Mouse (Mus musculus): ENCODE measurements at regions not wholly inside any gene's neighbourhood (a gene's known extent, or its start where the extent isn't known, plus 50 kb on each side); places are given as distances from the start of the nearest gene placed in this dataset.

DNA sequence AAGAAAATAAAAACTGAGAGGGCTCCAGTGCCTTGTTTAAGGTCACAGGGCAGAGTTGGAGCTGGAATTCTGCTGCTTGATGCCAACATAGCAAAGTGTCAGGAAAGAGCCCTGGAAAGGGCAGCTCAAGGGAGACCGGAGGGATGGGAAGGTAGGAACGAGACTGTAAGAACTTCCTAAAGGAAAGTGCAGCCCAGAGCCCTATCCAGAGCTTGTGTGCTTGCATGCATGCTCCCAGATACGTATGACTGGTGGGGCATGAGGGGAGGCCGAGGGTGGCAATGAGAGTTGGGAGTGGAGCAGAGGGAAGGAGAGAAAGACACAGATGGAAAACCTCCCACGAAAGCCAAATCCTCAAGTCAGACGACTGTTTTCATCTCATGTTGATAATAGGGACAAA is 381.8 kb downstream of the Rps24 start:
- Histone ChIP-seq H3K27me3 (ENCODE audit: control insufficient read depth, insufficient read depth, low read depth, low read length) (no peaks in the 10 kb centered on the region), H3K4me2 (ENCODE audit: low read depth, low read length) (no peak overlapping the region), H3K4me1 (replicated peaks; ENCODE audit: control insufficient read depth, insufficient read depth, low read length) (no peaks in the 10 kb centered on the region; the same call in 1 of the 2 replicates), H3K9me3 (ENCODE audit: control insufficient read depth, low read length) (no peaks in the 10 kb centered on the region), H3K4me3 (ENCODE audit: low read length) (no peak overlapping the region), H3K27ac (ENCODE audit: low read length) (no peak overlapping the region), H3K36me3 (ENCODE audit: control insufficient read depth, insufficient read depth, low read length) (no peaks in the 10 kb centered on the region), H3K9ac (ENCODE audit: low read length) (no peak overlapping the region)
- ATAC-seq (ENCODE audit: low read depth), result no peak
- 66% methylated on average over 6 of the region's 6 CpGs for WGBS

DNA sequence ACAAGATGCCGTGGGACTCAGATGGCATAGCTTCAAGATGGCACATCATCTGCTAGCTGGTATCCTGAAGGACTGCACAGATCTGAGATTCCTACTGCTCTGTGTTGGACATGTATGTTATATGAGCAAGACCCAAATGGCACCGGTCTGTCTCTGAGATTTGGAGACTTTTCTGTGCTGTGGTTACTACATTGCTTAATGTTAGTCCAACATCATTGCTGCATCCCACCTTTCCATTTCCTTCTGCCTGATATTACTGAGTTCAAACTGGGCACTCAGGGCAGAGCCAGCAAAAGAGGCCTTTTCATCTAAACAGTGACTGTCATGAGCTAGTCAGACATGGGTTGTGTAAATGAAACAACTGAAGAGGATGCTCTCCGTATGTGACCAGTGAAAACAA is 383.3 kb downstream of the Rps24 start:
- 84% methylated on average over 3 of the region's 3 CpGs for WGBS
- H3K9me3 ChIP-seq (ENCODE audit: control insufficient read depth, low read length), result no peaks in the 10 kb centered on the region
- H3K27me3 ChIP-seq (ENCODE audit: control insufficient read depth, insufficient read depth, low read depth, low read length), result no peaks in the 10 kb centered on the region
- no peak for ATAC-seq (ENCODE audit: low read depth)
- no peak overlapping the region for H3K4me3 ChIP-seq (ENCODE audit: low read length)
- H3K4me1 ChIP-seq (replicated peaks; ENCODE audit: control insufficient read depth, insufficient read depth, low read length), result no peaks in the 10 kb centered on the region; the same call in 1 of the 2 replicates
- H3K36me3 ChIP-seq (ENCODE audit: control insufficient read depth, insufficient read depth, low read length), result no peaks in the 10 kb centered on the region
- H3K27ac ChIP-seq (ENCODE audit: low read length), result no peak overlapping the region
- no peak overlapping the region for H3K9ac ChIP-seq (ENCODE audit: low read length)
- H3K4me2 ChIP-seq (ENCODE audit: low read depth, low read length), result no peak overlapping the region

DNA sequence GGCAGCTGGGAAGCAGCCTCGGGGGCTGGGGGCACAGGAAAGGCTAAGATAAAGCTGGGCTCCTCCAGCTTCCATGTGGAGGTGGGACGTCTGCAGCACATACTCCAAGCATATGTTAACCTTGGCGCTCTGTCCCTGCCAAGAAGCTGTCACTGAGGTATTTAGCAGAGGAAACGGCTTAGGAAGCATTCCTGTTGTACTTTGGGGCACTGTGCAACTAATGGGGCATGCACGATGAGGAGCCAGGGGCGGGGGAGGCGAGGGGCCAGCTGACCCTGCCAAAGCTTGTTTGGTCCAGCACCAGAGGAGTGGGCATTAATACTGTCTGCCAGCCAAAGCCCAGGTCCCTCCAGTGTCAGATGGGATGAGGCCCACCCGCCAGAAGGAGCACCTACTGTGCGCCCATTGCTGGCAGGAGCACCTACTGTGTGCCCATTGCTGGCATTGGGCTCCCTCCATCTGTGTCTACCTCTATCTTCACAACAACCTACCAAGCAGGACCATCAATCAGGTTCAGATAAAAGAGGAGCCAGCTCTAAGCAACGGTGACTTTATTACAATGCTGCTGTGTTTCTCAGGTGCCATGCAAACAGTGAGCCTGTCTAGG is 384.6 kb downstream of the Rps24 start:
- ATAC-seq (ENCODE audit: low read depth), result no peak
- WGBS, result 56% methylated on average over 10 of the region's 10 CpGs
- H3K36me3 ChIP-seq (ENCODE audit: control insufficient read depth, insufficient read depth, low read length), result no peaks in the 10 kb centered on the region
- H3K4me2 ChIP-seq (ENCODE audit: low read depth, low read length), result no peak overlapping the region
- H3K4me3 ChIP-seq (ENCODE audit: low read length), result no peak overlapping the region
- H3K9me3 ChIP-seq (ENCODE audit: control insufficient read depth, low read length), result no peaks in the 10 kb centered on the region
- H3K27ac ChIP-seq (ENCODE audit: low read length), result no peak overlapping the region
- H3K4me1 ChIP-seq (replicated peaks; ENCODE audit: control insufficient read depth, insufficient read depth, low read length), result no peaks in the 10 kb centered on the region; the same call in 1 of the 2 replicates
- H3K9ac ChIP-seq (ENCODE audit: low read length), result no peak overlapping the region
- H3K27me3 ChIP-seq (ENCODE audit: control insufficient read depth, insufficient read depth, low read depth, low read length), result no peaks in the 10 kb centered on the region

DNA sequence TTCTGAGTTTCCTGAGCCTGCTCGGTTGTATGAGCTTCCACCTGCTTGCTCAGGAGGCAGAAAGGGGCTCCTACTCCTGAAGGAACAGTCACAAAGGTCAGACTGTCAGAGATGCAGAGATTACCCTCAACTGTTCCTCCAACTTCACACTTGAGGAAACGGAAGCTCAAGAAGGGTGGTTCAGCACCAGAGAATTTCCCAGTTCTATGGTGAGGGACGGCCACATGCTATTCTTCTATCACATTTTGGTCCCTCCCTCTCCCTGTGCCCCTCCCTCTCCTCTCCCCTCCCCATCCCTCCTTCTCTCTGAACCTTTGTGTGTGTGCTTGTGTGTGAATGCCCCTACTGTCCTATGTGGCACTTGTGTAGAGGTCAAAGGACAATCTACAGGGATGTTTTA is 386.0 kb downstream of the Rps24 start:
- H3K27ac ChIP-seq (ENCODE audit: low read length), result no peak overlapping the region
- H3K4me3 ChIP-seq (ENCODE audit: low read length), result no peak overlapping the region
- H3K4me2 ChIP-seq (ENCODE audit: low read depth, low read length), result no peak overlapping the region
- ATAC-seq (ENCODE audit: low read depth), result no peak
- no peaks in the 10 kb centered on the region for H3K36me3 ChIP-seq (ENCODE audit: control insufficient read depth, insufficient read depth, low read length)
- WGBS, result 34% methylated on average over 3 of the region's 3 CpGs
- no peaks in the 10 kb centered on the region; the same call in 1 of the 2 replicates for H3K4me1 ChIP-seq (replicated peaks; ENCODE audit: control insufficient read depth, insufficient read depth, low read length)
- H3K9ac ChIP-seq (ENCODE audit: low read length), result no peak overlapping the region
- H3K27me3 ChIP-seq (ENCODE audit: control insufficient read depth, insufficient read depth, low read depth, low read length), result no peaks in the 10 kb centered on the region
- H3K9me3 ChIP-seq (ENCODE audit: control insufficient read depth, low read length), result no peaks in the 10 kb centered on the region

DNA sequence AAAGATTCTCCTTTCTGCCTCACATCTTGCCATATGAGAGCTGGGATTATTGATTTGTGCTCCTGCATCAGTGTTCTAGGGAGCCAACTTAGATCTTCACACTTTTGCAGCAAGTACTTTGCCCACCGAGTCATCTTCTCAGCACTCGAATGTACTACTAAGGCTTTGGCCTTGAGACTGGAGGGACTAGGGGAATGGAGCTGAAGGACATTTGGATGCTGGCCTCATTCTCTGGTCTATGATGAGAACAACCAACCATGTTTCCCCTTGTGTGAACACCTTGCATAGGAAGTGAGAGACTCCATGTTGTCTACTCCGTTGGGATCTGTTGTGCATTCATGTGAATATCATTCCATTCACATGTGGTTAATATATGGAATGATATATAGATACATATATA is 386.5 kb downstream of the Rps24 start:
- no peak for ATAC-seq (ENCODE audit: low read depth)
- H3K9ac ChIP-seq (ENCODE audit: low read length), result no peak overlapping the region
- no peak overlapping the region for H3K4me2 ChIP-seq (ENCODE audit: low read depth, low read length)
- H3K4me1 ChIP-seq (replicated peaks; ENCODE audit: control insufficient read depth, insufficient read depth, low read length), result no peaks in the 10 kb centered on the region; the same call in 1 of the 2 replicates
- H3K27me3 ChIP-seq (ENCODE audit: control insufficient read depth, insufficient read depth, low read depth, low read length), result no peaks in the 10 kb centered on the region
- 90% methylated on average over 3 of the region's 3 CpGs for WGBS
- H3K4me3 ChIP-seq (ENCODE audit: low read length), result no peak overlapping the region
- H3K36me3 ChIP-seq (ENCODE audit: control insufficient read depth, insufficient read depth, low read length), result no peaks in the 10 kb centered on the region
- H3K9me3 ChIP-seq (ENCODE audit: control insufficient read depth, low read length), result no peaks in the 10 kb centered on the region
- no peak overlapping the region for H3K27ac ChIP-seq (ENCODE audit: low read length)

DNA sequence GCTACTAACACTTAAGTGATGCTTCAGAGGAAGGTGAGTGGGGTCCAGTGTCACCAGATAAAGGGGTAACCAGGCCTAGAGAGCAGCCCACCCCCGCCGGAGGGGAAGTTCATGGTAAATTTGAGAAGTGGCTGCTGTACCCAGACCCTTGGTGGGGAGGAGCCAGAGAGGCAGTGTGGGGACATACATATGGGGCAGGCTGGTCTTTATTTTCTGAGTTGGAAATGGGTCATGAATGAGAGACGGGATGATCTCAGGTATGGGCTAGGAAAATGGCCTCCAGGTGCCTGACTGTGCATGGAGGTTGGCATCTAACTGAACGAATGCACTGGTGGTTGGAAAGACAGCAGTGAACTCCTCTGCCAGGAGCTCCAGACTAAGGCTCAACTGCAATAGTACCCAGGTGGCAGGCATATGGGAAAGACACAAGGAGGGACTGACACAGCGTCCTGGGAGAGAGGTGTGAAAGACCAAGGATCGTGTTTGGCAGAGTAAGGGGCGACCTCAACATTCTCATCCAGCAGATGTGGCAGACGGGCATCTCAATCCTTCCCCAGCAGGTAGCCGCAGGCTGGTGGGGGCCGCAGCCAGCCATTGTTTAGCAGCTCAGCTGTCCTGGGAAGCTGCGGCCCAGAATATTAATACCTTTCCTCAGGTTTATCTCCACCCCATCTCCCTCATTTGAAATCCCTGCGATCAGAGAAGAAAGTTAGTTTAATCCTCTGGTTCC is 387.7 kb downstream of the Rps24 start:
- no peaks in the 10 kb centered on the region for H3K36me3 ChIP-seq (ENCODE audit: control insufficient read depth, insufficient read depth, low read length)
- H3K27ac ChIP-seq (ENCODE audit: low read length), result no peak overlapping the region
- H3K9me3 ChIP-seq (ENCODE audit: control insufficient read depth, low read length), result no peaks in the 10 kb centered on the region
- no peak overlapping the region for H3K9ac ChIP-seq (ENCODE audit: low read length)
- no peak overlapping the region for H3K4me2 ChIP-seq (ENCODE audit: low read depth, low read length)
- no peaks in the 10 kb centered on the region for H3K27me3 ChIP-seq (ENCODE audit: control insufficient read depth, insufficient read depth, low read depth, low read length)
- H3K4me3 ChIP-seq (ENCODE audit: low read length), result no peak overlapping the region
- WGBS, result 66% methylated on average over 12 of the region's 12 CpGs
- no peak for ATAC-seq (ENCODE audit: low read depth)
- H3K4me1 ChIP-seq (replicated peaks; ENCODE audit: control insufficient read depth, insufficient read depth, low read length), result no peaks in the 10 kb centered on the region; the same call in 1 of the 2 replicates

DNA sequence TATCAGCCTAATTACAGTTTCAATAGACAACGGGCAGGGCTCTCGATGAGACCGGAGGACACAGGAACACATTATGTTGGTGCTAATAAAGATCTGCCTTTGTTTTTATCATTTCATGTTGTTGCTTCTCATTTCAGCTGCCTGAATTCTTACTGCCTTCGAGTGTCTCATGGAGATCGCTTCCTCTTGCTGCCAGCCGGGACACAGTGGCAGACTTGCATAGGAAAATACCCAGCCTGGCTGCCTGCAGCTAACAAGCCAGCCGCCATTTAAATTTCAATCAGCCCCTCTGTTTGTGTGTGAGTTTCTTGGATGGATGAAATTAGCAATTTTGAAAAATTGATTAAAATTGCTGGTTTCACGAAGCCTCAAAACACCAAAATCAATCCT is 388.2 kb downstream of the Rps24 start:
- Histone ChIP-seq H3K27me3 (ENCODE audit: control insufficient read depth, insufficient read depth, low read depth, low read length) (no peaks in the 10 kb centered on the region), H3K36me3 (ENCODE audit: control insufficient read depth, insufficient read depth, low read length) (no peaks in the 10 kb centered on the region), H3K4me1 (replicated peaks; ENCODE audit: control insufficient read depth, insufficient read depth, low read length) (no peaks in the 10 kb centered on the region; the same call in 1 of the 2 replicates), H3K4me2 (ENCODE audit: low read depth, low read length) (no peak overlapping the region), H3K4me3 (ENCODE audit: low read length) (no peak overlapping the region), H3K9me3 (ENCODE audit: control insufficient read depth, low read length) (no peaks in the 10 kb centered on the region), H3K9ac (ENCODE audit: low read length) (no peak overlapping the region), H3K27ac (ENCODE audit: low read length) (no peak overlapping the region)
- WGBS, result 74% methylated on average over 8 of the region's 8 CpGs
- no peak for ATAC-seq (ENCODE audit: low read depth)

DNA sequence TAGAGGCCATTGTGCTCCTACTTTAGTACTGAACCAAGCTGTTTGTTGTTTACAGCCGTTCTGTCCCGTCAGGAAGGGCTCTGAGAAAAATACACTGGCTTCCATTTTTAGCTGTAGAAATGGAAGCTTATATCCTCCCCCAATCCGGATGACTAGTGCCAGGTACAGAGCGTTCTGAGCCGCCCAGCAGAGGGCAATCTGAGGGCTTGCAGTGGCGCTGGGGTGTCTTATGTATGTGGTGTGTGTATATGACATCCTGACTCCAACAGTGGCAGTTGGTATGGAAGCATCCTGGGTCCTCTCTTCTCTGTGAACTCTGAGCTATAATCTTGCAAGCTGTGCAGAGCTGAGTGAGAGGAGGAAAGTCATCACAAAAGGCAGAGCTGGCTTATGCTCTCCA is 389.0 kb downstream of the Rps24 start:
- Histone ChIP-seq H3K9ac (ENCODE audit: low read length) (no peak overlapping the region), H3K4me2 (ENCODE audit: low read depth, low read length) (no peak overlapping the region), H3K27me3 (ENCODE audit: control insufficient read depth, insufficient read depth, low read depth, low read length) (no peaks in the 10 kb centered on the region), H3K9me3 (ENCODE audit: control insufficient read depth, low read length) (no peaks in the 10 kb centered on the region), H3K27ac (ENCODE audit: low read length) (no peak overlapping the region), H3K4me3 (ENCODE audit: low read length) (no peak overlapping the region), H3K4me1 (replicated peaks; ENCODE audit: control insufficient read depth, insufficient read depth, low read length) (no peaks in the 10 kb centered on the region; the same call in 1 of the 2 replicates), H3K36me3 (ENCODE audit: control insufficient read depth, insufficient read depth, low read length) (no peaks in the 10 kb centered on the region)
- 56% methylated on average over 6 of the region's 6 CpGs for WGBS
- no peak for ATAC-seq (ENCODE audit: low read depth)

DNA sequence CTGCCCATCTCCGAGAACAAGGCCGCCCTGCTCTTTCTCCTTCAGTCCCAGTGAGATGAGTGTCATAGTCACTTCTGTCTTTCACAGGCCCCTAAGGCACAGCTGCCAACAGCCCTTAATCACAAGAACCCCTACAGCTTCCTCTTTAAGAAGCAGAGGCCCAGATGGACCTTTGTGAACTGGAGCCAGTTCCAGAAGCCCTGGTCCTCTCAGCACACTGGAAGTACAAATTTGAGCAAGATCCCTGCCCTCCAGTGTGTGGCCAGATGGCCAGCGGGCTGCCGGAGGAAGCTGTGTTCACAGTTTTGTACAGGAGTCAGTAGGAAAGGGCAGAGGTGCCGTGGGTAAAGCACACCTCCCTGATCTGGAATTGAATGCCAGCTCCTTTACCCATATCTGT is 389.6 kb downstream of the Rps24 start:
- ATAC-seq (ENCODE audit: low read depth), result no peak
- Histone ChIP-seq H3K4me3 (ENCODE audit: low read length) (no peak overlapping the region), H3K27me3 (ENCODE audit: control insufficient read depth, insufficient read depth, low read depth, low read length) (no peaks in the 10 kb centered on the region), H3K27ac (ENCODE audit: low read length) (no peak overlapping the region), H3K36me3 (ENCODE audit: control insufficient read depth, insufficient read depth, low read length) (no peaks in the 10 kb centered on the region), H3K9ac (ENCODE audit: low read length) (no peak overlapping the region), H3K9me3 (ENCODE audit: control insufficient read depth, low read length) (no peaks in the 10 kb centered on the region), H3K4me2 (ENCODE audit: low read depth, low read length) (no peak overlapping the region), H3K4me1 (replicated peaks; ENCODE audit: control insufficient read depth, insufficient read depth, low read length) (no peaks in the 10 kb centered on the region)
- 80% methylated on average over 5 of the region's 5 CpGs for WGBS
